Mouse (Mus musculus) frontal cortex, postnatal 36 days (tissue): ENCODE results near the gene Myo1c.
"Not testable (repeated sequence)": the region's sequence is repeated elsewhere in the genome, so short reads cannot be mapped to it uniquely, and the experiment has no call there.

ENCODE experiments used
- DNase-seq, 2 experiments: peaks; one replicate each; pipeline ENCODE4 v3.0.0; 2022; ENCODE audit warnings: low spot score in 2 of 2

The Myo1c gene

GRCm38 (mm10) chr11:75668621-75669020 is 18.3 kb downstream of the Myo1c start:
- DNase-seq = no peak

GRCm38 (mm10) chr11:75669176-75669852 is 19.0 kb downstream of the Myo1c start:
- DNase-seq = no peak

- DNase-seq = no peak
These were observed 19.5 kb downstream of the Myo1c start for GRCm38 (mm10) chr11:75669853-75670200.

GRCm38 (mm10) chr11:75671426-75672180 is 21.3 kb downstream of the Myo1c start:
- DNase-seq = no peak

- no peak for DNase-seq
These were observed 23.1 kb downstream of the Myo1c start for GRCm38 (mm10) chr11:75673411-75673810.

- DNase-seq = no peak
These were observed 24.6 kb downstream of the Myo1c start for GRCm38 (mm10) chr11:75674875-75675274.

- DNase-seq = no peak
These were observed 27.8 kb downstream of the Myo1c start for GRCm38 (mm10) chr11:75677881-75678746.

GRCm38 (mm10) chr11:75678747-75679438 is 28.6 kb downstream of the Myo1c start, which contains the start of gene Crk:
Gene Crk, plus strand, starts transcription at chr11:75679259.
- DNase-seq = peak; percentile 96

GRCm38 (mm10) chr11:75679439-75680171 is 29.3 kb downstream of the Myo1c start:
- DNase-seq = no peak

GRCm38 (mm10) chr11:75684462-75684861 is 34.2 kb downstream of the Myo1c start:
- DNase-seq = no peak

GRCm38 (mm10) chr11:75684956-75685355 is 34.7 kb downstream of the Myo1c start:
- no peak for DNase-seq

- no peak for DNase-seq
These were observed 37.2 kb downstream of the Myo1c start for GRCm38 (mm10) chr11:75687343-75687993.

- no peak for DNase-seq
These were observed 37.8 kb downstream of the Myo1c start for GRCm38 (mm10) chr11:75688132-75688531.

- no peak for DNase-seq
These were observed 39.7 kb downstream of the Myo1c start for GRCm38 (mm10) chr11:75689977-75690376.

- no peak for DNase-seq
These were observed 40.7 kb downstream of the Myo1c start for GRCm38 (mm10) chr11:75691047-75691446.

- no peak for DNase-seq
These were observed 43.3 kb downstream of the Myo1c start for GRCm38 (mm10) chr11:75693570-75693969.

- DNase-seq = not testable (repeated sequence)
These were observed 47.2 kb downstream of the Myo1c start for GRCm38 (mm10) chr11:75697464-75697863.

GRCm38 (mm10) chr11:75700557-75700956 is 50.3 kb downstream of the Myo1c start:
- no peak for DNase-seq

- DNase-seq = no peak
These were observed 52.5 kb downstream of the Myo1c start for GRCm38 (mm10) chr11:75702761-75703160.

GRCm38 (mm10) chr11:75703748-75704147 is 53.4 kb downstream of the Myo1c start:
- DNase-seq = no peak
